Mouse (Mus musculus) limb, embryonic 10.5 days (tissue): ENCODE results near the gene Ranbp10. TPM values are rescaled to one million over a fixed set of nuclear protein-coding genes. Genes with fewer than 3 reads are reported as not detected.

Experiments
- DNase-seq: peaks from one replicate; pipeline ENCODE4 v3.0.0-alpha.2; 2017; ENCODE audit warnings: low spot score
- H3K27ac ChIP-seq: fragments of 300-500 bp; sonication (generic); 2 replicates; pipeline ENCODE4 v1.5.1; 2016; ENCODE audit warnings: mild to moderate bottlenecking
- H3K27me3 ChIP-seq: fragments of 300-500 bp; sonication (generic); 2 replicates; pipeline ENCODE4 v1.6.1; 2016; ENCODE audit warnings: low read depth, mild to moderate bottlenecking; ENCODE audit not compliant: poor library complexity, severe bottlenecking
- H3K36me3 ChIP-seq: fragments of 300-500 bp; sonication (generic); 2 replicates; pipeline ENCODE4 v1.6.1; 2016; ENCODE audit warnings: mild to moderate bottlenecking, moderate library complexity
- H3K4me1 ChIP-seq: fragments of 300-500 bp; sonication (generic); 2 replicates; pipeline ENCODE4 v1.6.1; 2016
- H3K4me3 ChIP-seq: fragments of 300-500 bp; sonication (generic); 2 replicates; pipeline ENCODE4 v1.5.1; 2016; ENCODE audit warnings: mild to moderate bottlenecking, moderate library complexity
- H3K9me3 ChIP-seq: fragments of 300-500 bp; sonication (generic); replicated peaks from 2 replicates; pipeline ENCODE4 v1.6.1; 2016; ENCODE audit warnings: mild to moderate bottlenecking
- WGBS: fragments of 180-500 bp; shearing (Covaris S2); methylation state at CpG from one replicate; pipeline ENCODE4 v1.1.7; 2016; 5-methylcytosine and 5-hydroxymethylcytosine counted together
- polyA plus RNA-seq: library from polyadenylated mRNA; unstranded; fragments of >200 nt; fragmentation: Nextera tagmentation; extraction: Ambion mirVana; gene quantifications from 2 replicates; pipeline ENCODE4 v1.2.1, GENCODE M21; 2016

Gene Ranbp10
- polyA plus RNA-seq, 1 experiment from 2014 or later = 14.9 TPM

DNA sequence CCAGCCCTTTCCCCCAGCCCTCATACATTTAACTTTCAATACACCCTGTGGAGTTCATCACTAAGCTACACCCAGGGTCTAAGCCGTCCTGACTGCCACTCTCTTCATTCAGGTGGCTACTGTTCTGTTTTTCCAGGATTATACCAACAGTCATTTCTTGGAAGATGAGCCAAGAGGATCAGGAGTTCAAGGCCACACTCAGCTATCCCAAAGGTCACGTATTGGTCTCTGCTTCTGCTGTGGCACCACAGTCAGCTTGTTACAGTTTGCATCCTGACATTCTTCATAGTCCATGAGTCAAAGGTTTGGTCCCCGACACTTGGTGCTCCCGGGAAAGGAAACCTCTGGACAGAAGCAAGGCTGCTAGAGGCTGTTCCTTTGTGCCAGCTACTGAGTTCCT lies 107.5 kb downstream of the Ranbp10 start:
- WGBS = 86% methylated on average over 4 of the region's 4 CpGs
- no peaks in the 10 kb centered on the region for H3K9me3 ChIP-seq
- 0 out of 2 replicates have a peak, but pooled peaks cover under 1% of the 10 kb centered on the region for H3K4me1 ChIP-seq
- no peak overlapping the region for H3K4me3 ChIP-seq
- no peaks in the 10 kb centered on the region for H3K27me3 ChIP-seq
- H3K27ac ChIP-seq = no peak overlapping the region
- no peak for DNase-seq
- H3K36me3 ChIP-seq = peaks cover 53% of the 10 kb centered on the region

Other genes with a start within 250 kb of the Ranbp10 start
- 17.5 and 18.0 TPM in 2 replicates for gene Ripor1, start 222.1 kb downstream of the Ranbp10 start, polyA plus RNA-seq
- gene Ctcf, start 190.8 kb downstream of the Ranbp10 start, polyA plus RNA-seq = 132 and 157 TPM in 2 replicates
- gene Agrp, start 190.0 kb downstream of the Ranbp10 start, polyA plus RNA-seq = 0.39 and 0.69 TPM in 2 replicates
- gene Carmil2, start 141.1 kb downstream of the Ranbp10 start, polyA plus RNA-seq = 0.33 and 0.51 TPM in 2 replicates
- 66.1 and 74.3 TPM in 2 replicates for gene Acd, start 126.2 kb downstream of the Ranbp10 start, polyA plus RNA-seq
- gene Pard6a, start 126.2 kb downstream of the Ranbp10 start, polyA plus RNA-seq = 11.8 and 12.2 TPM in 2 replicates
- not detected in 2 replicates for gene 4933405L10Rik, start 119.7 kb downstream of the Ranbp10 start, polyA plus RNA-seq
- 47.0 and 56.0 TPM in 2 replicates for gene Enkd1, start 119.1 kb downstream of the Ranbp10 start, polyA plus RNA-seq
- 25.4 and 29.8 TPM in 2 replicates for gene Gfod2, start 68.7 kb downstream of the Ranbp10 start, polyA plus RNA-seq
- gene Tsnaxip1, start 381 bp upstream of the Ranbp10 start, polyA plus RNA-seq = 0.10 and 0.14 TPM in 2 replicates
- gene Cenpt, start 25.9 kb upstream of the Ranbp10 start, polyA plus RNA-seq = 45.6 and 49.0 TPM in 2 replicates
- gene Thap11, start 27.8 kb upstream of the Ranbp10 start, polyA plus RNA-seq = 85.7 and 90.8 TPM in 2 replicates
- gene Nutf2, start 33.2 kb upstream of the Ranbp10 start, polyA plus RNA-seq = 379 and 438 TPM in 2 replicates
- gene Edc4, start 53.5 kb upstream of the Ranbp10 start, polyA plus RNA-seq = 75.1 and 76.6 TPM in 2 replicates
- gene Nrn1l, start 66.2 kb upstream of the Ranbp10 start, polyA plus RNA-seq = 0.41 TPM in 1 of 2 replicates, not detected in the other
- gene Pskh1, start 73.1 kb upstream of the Ranbp10 start, polyA plus RNA-seq = 34.4 and 45.9 TPM in 2 replicates
- 1.6 and 2.0 TPM in 2 replicates for gene Ctrl, start 106.5 kb upstream of the Ranbp10 start, polyA plus RNA-seq
- 28.9 and 40.3 TPM in 2 replicates for gene Psmb10, start 111.1 kb upstream of the Ranbp10 start, polyA plus RNA-seq
- 2.0 and 2.1 TPM in 2 replicates for gene Lcat, start 116.0 kb upstream of the Ranbp10 start, polyA plus RNA-seq
- 31.9 and 37.7 TPM in 2 replicates for gene Slc12a4, start 138.7 kb upstream of the Ranbp10 start, polyA plus RNA-seq
- not detected in 2 replicates for gene Dpep3, start 152.1 kb upstream of the Ranbp10 start, polyA plus RNA-seq
- 23.3 and 23.7 TPM in 2 replicates for gene Dus2, start 164.0 kb upstream of the Ranbp10 start, polyA plus RNA-seq
- gene Dpep2nb, start 178.6 kb upstream of the Ranbp10 start, polyA plus RNA-seq = 0.21 TPM in 1 of 2 replicates, not detected in the other
- gene Ddx28, start 184.5 kb upstream of the Ranbp10 start, polyA plus RNA-seq = 22.8 and 23.2 TPM in 2 replicates
- 7.9 TPM in 2 replicates for gene Nfatc3, start 231.5 kb upstream of the Ranbp10 start, polyA plus RNA-seq